Mouse (Mus musculus) embryonic facial prominence, embryonic 14.5 days (tissue): ENCODE results near the gene Islr2. TPM values are rescaled to one million over a fixed set of nuclear protein-coding genes. Genes with fewer than 3 reads are reported as not detected.
A peak's percentile ranks its signal among the peaks of the same experiment; 100 is the strongest.

Experiments used
- ATAC-seq: fragments of 200-750 bp; cut with Nextera tagmentation; 2 replicates; pipeline ENCODE4 v1.8.0; 2017; ENCODE audit warnings: low read depth, moderate number of reproducible peaks, moderate TSS enrichment
- DNase-seq: peaks from one replicate; pipeline ENCODE4 v3.0.0-alpha.2; 2015; ENCODE audit warnings: low spot score
- H3K27ac ChIP-seq: fragments of 300-500 bp; sonication (generic); replicated peaks from 2 replicates; pipeline ENCODE4 v1.5.1; 2014; ENCODE audit warnings: low read depth, mild to moderate bottlenecking, low read length, moderate library complexity
- H3K27me3 ChIP-seq: fragments of 300-500 bp; sonication (generic); replicated peaks from 2 replicates; pipeline ENCODE4 v1.6.1; 2014; ENCODE audit warnings: low read length; ENCODE audit not compliant: control insufficient read depth, insufficient read depth
- H3K36me3 ChIP-seq: fragments of 300-500 bp; sonication (generic); 2 replicates; pipeline ENCODE4 v1.6.1; 2014; ENCODE audit warnings: low read length, mixed read lengths; ENCODE audit not compliant: control insufficient read depth, insufficient read depth
- H3K4me1 ChIP-seq: fragments of 300-500 bp; sonication (generic); 2 replicates; pipeline ENCODE4 v1.6.1; 2014; ENCODE audit warnings: antibody characterized with exemption, low read length; ENCODE audit not compliant: control insufficient read depth, insufficient read depth
- H3K4me2 ChIP-seq: fragments of 300-500 bp; sonication (generic); 2 replicates; pipeline ENCODE4 v1.6.1; 2014; ENCODE audit warnings: low read depth, mild to moderate bottlenecking, low read length, moderate library complexity, mixed read lengths
- H3K4me3 ChIP-seq: fragments of 300-500 bp; sonication (generic); 2 replicates; pipeline ENCODE4 v1.5.1; 2014; ENCODE audit warnings: low read depth, mild to moderate bottlenecking, low read length
- H3K9ac ChIP-seq: fragments of 300-500 bp; sonication (generic); 2 replicates; pipeline ENCODE4 v1.6.1; 2014; ENCODE audit warnings: low read depth, mild to moderate bottlenecking, low read length, moderate library complexity, mixed read lengths
- H3K9me3 ChIP-seq: fragments of 300-500 bp; sonication (generic); 2 replicates; pipeline ENCODE4 v1.6.1; 2016; ENCODE audit warnings: low read length; ENCODE audit not compliant: control insufficient read depth
- WGBS: fragments of 180-500 bp; shearing (Covaris S2); extraction: QIAGEN DNeasy Blood & Tissue Kit; methylation state at CpG from one replicate; pipeline ENCODE4 v1.1.7; 2014; 5-methylcytosine and 5-hydroxymethylcytosine counted together
- microRNA-seq: library from miRNA; unstranded; fragments of <30 nt; microRNA quantifications from one replicate; pipeline ENCODE4, GENCODE M21; 2016; ENCODE audit warnings: borderline number of aligned reads
- polyA plus RNA-seq: library from polyadenylated mRNA; unstranded; fragments of >200 nt; fragmentation: Nextera tagmentation; extraction: Ambion mirVana; gene quantifications from 2 replicates; pipeline ENCODE4 v1.2.1, GENCODE M21; 2014

The Islr2 gene
- polyA plus RNA-seq, 1 experiment from 2014 or later: 2.5 TPM

- no peak for DNase-seq
- peak overlapping the region; percentile 38 for H3K4me3 ChIP-seq
- no peaks in the 10 kb centered on the region for H3K9me3 ChIP-seq
- H3K9ac ChIP-seq: peak overlapping the region; percentile 61
- no peak for ATAC-seq
- H3K27me3 ChIP-seq: no peaks in the 10 kb centered on the region
- peak overlapping the region; percentile 65 for H3K4me2 ChIP-seq
- WGBS: 73% methylated on average over 22 of the region's 22 CpGs
- H3K36me3 ChIP-seq: no peaks in the 10 kb centered on the region
- H3K4me1 ChIP-seq: peaks cover 66% of the 10 kb centered on the region
- H3K27ac ChIP-seq: peak overlapping the region; percentile 96
These were observed 47.1 kb downstream of the Islr2 start for GRCm38 (mm10) chr9:58156819-58157560.

GRCm38 (mm10) chr9:58155366-58155765, 48.8 kb downstream of the Islr2 start:
- peak; percentile 89 for DNase-seq
- Histone ChIP-seq H3K4me2 (peak overlapping the region; percentile 65), H3K9me3 (no peaks in the 10 kb centered on the region), H3K27ac (peak overlapping the region; percentile 12; the same call in 1 of the 2 replicates), H3K4me1 (peaks cover 65% of the 10 kb centered on the region), H3K9ac (0 out of 2 replicates have a peak overlapping the region, but pooled peaks have one; percentile 5), H3K4me3 (peak overlapping the region; percentile 38; the same call in 1 of the 2 replicates), H3K36me3 (no peaks in the 10 kb centered on the region), H3K27me3 (no peaks in the 10 kb centered on the region)
- no peak for ATAC-seq
- WGBS: 41% methylated on average over 3 of the region's 3 CpGs

GRCm38 (mm10) chr9:58153095-58153494, 51.0 kb downstream of the Islr2 start:
- no peaks in the 10 kb centered on the region for H3K36me3 ChIP-seq
- H3K9me3 ChIP-seq: no peaks in the 10 kb centered on the region
- no peak for DNase-seq
- no peak overlapping the region for H3K4me2 ChIP-seq
- no peak overlapping the region for H3K4me3 ChIP-seq
- 57% methylated on average over 3 of the region's 3 CpGs for whole genome bisulfite sequencing
- H3K27ac ChIP-seq: peak overlapping the region; percentile 73
- H3K4me1 ChIP-seq: peaks cover 49% of the 10 kb centered on the region
- H3K27me3 ChIP-seq: no peaks in the 10 kb centered on the region
- no peak for ATAC-seq
- H3K9ac ChIP-seq: no peak overlapping the region

GRCm38 (mm10) chr9:58150733-58151361, 53.3 kb downstream of the Islr2 start:
- no peak overlapping the region for H3K4me2 ChIP-seq
- H3K27ac ChIP-seq: no peak overlapping the region
- H3K4me3 ChIP-seq: no peak overlapping the region
- no peaks in the 10 kb centered on the region for H3K9me3 ChIP-seq
- no peak for ATAC-seq
- peaks cover 27% of the 10 kb centered on the region for H3K4me1 ChIP-seq
- H3K36me3 ChIP-seq: no peaks in the 10 kb centered on the region
- WGBS: 66% methylated on average over 4 of the region's 4 CpGs
- no peak overlapping the region for H3K9ac ChIP-seq
- no peak for DNase-seq
- H3K27me3 ChIP-seq: no peaks in the 10 kb centered on the region

- no peak for ATAC-seq
- H3K36me3 ChIP-seq: no peaks in the 10 kb centered on the region
- WGBS: 60% methylated on average over 2 of the region's 2 CpGs
These were observed 55.3 kb downstream of the Islr2 start for GRCm38 (mm10) chr9:58148806-58149205.

More at GRCm38 (mm10) chr9:58148806-58149205, 55.3 kb downstream of the Islr2 start:
- Histone ChIP-seq H3K4me3 (no peak overlapping the region), H3K4me1 (peaks cover 12% of the 10 kb centered on the region), H3K27me3 (no peaks in the 10 kb centered on the region), H3K27ac (no peak overlapping the region), H3K9ac (no peak overlapping the region), H3K9me3 (no peaks in the 10 kb centered on the region), H3K4me2 (no peak overlapping the region)
- no peak for DNase-seq

Small RNAs within 50 kb of the gene (microRNA-seq; reads per million reads assigned to microRNA genes)
- gene Mir6385: not detected

Other genes starting within 250 kb of the Islr2 start
- 5.9 and 7.0 TPM in 2 replicates for gene Cyp11a1, start 197.9 kb downstream of the Islr2 start, polyA plus RNA-seq
- 10.5 and 16.1 TPM in 2 replicates for gene Stra6, start 140.5 kb downstream of the Islr2 start, polyA plus RNA-seq
- gene Ccdc33, start 85.5 kb downstream of the Islr2 start, polyA plus RNA-seq: 0.25 and 0.54 TPM in 2 replicates
- 118 and 137 TPM in 2 replicates for gene Islr, start within 50 bp of the Islr2 start, polyA plus RNA-seq
- gene Pml, start 45.5 kb upstream of the Islr2 start, polyA plus RNA-seq: 14.6 and 15.3 TPM in 2 replicates
- gene Stoml1, start 48.8 kb upstream of the Islr2 start, polyA plus RNA-seq: 25.0 and 34.1 TPM in 2 replicates
- 68.7 and 74.1 TPM in 2 replicates for gene Loxl1, start 108.9 kb upstream of the Islr2 start, polyA plus RNA-seq
- 0.13 TPM in 1 of 2 replicates, not detected in the other for gene Tbc1d21, start 166.1 kb upstream of the Islr2 start, polyA plus RNA-seq